Mouse (Mus musculus): Measurements from ENCODE around the gene Usp38. TPM values are rescaled to one million over a fixed set of nuclear protein-coding genes. Genes with fewer than 3 reads are reported as not detected.
A peak's percentile ranks its signal among the peaks of the same experiment; 100 is the strongest.

Usp38 gene
- total and polyA plus RNA-seq, 3 experiments, result 19.3 to 30.6 (median 20.4) TPM

GRCm38 (mm10) chr8:80961937-80962591 lies 52.7 kb downstream of the Usp38 start:
- no peak overlapping the region for H3K4me3 ChIP-seq (replicated peaks in 1 of 3; ENCODE audit: low read depth in 2 of 3, low read length in 2 of 3, poor library complexity in 1 of 3)
- no peak overlapping the region for H3K4me2 ChIP-seq (ENCODE audit: insufficient read depth, low read depth, poor library complexity, severe bottlenecking)
- dilution Hi-C loops (cut with MboI; ENCODE audit: extremely low pct_ligation_motif_present, extremely low pct_unique_long_range_greater_than_20kb, low sequenced_read_pairs) (no loop called here), in situ Hi-C loops (cut with MboI; ENCODE audit: low pct_ligation_motif_present, low pct_unique_long_range_greater_than_20kb, low sequenced_read_pairs) (no loop called here)
- no peaks in the 10 kb centered on the region for H3K9me3 ChIP-seq (replicated peaks; ENCODE audit: low read length)
- no peaks in the 10 kb centered on the region for H3K36me3 ChIP-seq (replicated peaks in 1 of 2; ENCODE audit: control insufficient read depth in 1 of 2, insufficient read depth in 1 of 2, low read length in 1 of 2)
- H3K9ac ChIP-seq (ENCODE audit: insufficient read depth, low read depth), result no peak overlapping the region
- H3K27me3 ChIP-seq (replicated peaks), result no peaks in the 10 kb centered on the region
- H3K4me1 ChIP-seq (ENCODE audit: control insufficient read depth in 1 of 2, insufficient read depth in 2 of 2), result no peaks in the 10 kb centered on the region
- H3K79me2 ChIP-seq (replicated peaks; ENCODE audit: control insufficient read depth, extremely low read depth, insufficient read depth, poor library complexity, severe bottlenecking), result no peaks in the 10 kb centered on the region
- no peak overlapping the region for H3K27ac ChIP-seq (ENCODE audit: insufficient read depth, low read depth)
- DNase-seq (ENCODE audit: extremely low read depth), result no peak
- no peak for TF ChIP-seq MAFK (IDR thresholded peaks at IDR 0.05; ENCODE audit: insufficient replicate concordance, low read length)

GRCm38 (mm10) chr8:80961070-80961609 lies 53.6 kb downstream of the Usp38 start:
- no peaks in the 10 kb centered on the region for H3K36me3 ChIP-seq (replicated peaks in 1 of 2; ENCODE audit: control insufficient read depth in 1 of 2, insufficient read depth in 1 of 2, low read length in 1 of 2)
- no peak for DNase-seq (ENCODE audit: extremely low read depth)
- no peak overlapping the region for H3K4me2 ChIP-seq (ENCODE audit: insufficient read depth, low read depth, poor library complexity, severe bottlenecking)
- no peaks in the 10 kb centered on the region for H3K27me3 ChIP-seq (replicated peaks)
- H3K4me3 ChIP-seq (replicated peaks in 1 of 3; ENCODE audit: low read depth in 2 of 3, low read length in 2 of 3, poor library complexity in 1 of 3), result no peak overlapping the region
- TF ChIP-seq POLR2A (IDR thresholded peaks at IDR 0.05; ENCODE audit: low read depth, low read length) (no peak), ZKSCAN1 (IDR thresholded peaks at IDR 0.05; ENCODE audit: borderline replicate concordance, low read depth, low read length) (peak; percentile 14; the same call in 1 of the 2 replicates)
- no peak overlapping the region for H3K9ac ChIP-seq (ENCODE audit: insufficient read depth, low read depth)
- H3K4me1 ChIP-seq (ENCODE audit: control insufficient read depth in 1 of 2, insufficient read depth in 2 of 2), result no peaks in the 10 kb centered on the region
- dilution Hi-C loops (cut with MboI; ENCODE audit: extremely low pct_ligation_motif_present, extremely low pct_unique_long_range_greater_than_20kb, low sequenced_read_pairs) (no loop called here), in situ Hi-C loops (cut with MboI; ENCODE audit: low pct_ligation_motif_present, low pct_unique_long_range_greater_than_20kb, low sequenced_read_pairs) (no loop called here)
- peaks cover 1% of the 10 kb centered on the region for H3K9me3 ChIP-seq (replicated peaks; ENCODE audit: low read length)
- H3K79me2 ChIP-seq (replicated peaks; ENCODE audit: control insufficient read depth, extremely low read depth, insufficient read depth, poor library complexity, severe bottlenecking), result no peaks in the 10 kb centered on the region
- H3K27ac ChIP-seq (ENCODE audit: insufficient read depth, low read depth), result no peak overlapping the region

- H3K27ac ChIP-seq (ENCODE audit: insufficient read depth, low read depth), result no peak overlapping the region
- H3K79me2 ChIP-seq (replicated peaks; ENCODE audit: control insufficient read depth, extremely low read depth, insufficient read depth, poor library complexity, severe bottlenecking), result no peaks in the 10 kb centered on the region
- dilution Hi-C loops (cut with MboI; ENCODE audit: extremely low pct_ligation_motif_present, extremely low pct_unique_long_range_greater_than_20kb, low sequenced_read_pairs) (no loop called here), in situ Hi-C loops (cut with MboI; ENCODE audit: low pct_ligation_motif_present, low pct_unique_long_range_greater_than_20kb, low sequenced_read_pairs) (no loop called here)
- H3K9me3 ChIP-seq (replicated peaks; ENCODE audit: low read length), result peaks cover 8% of the 10 kb centered on the region
- H3K4me3 ChIP-seq (replicated peaks in 1 of 3; ENCODE audit: low read depth in 2 of 3, low read length in 2 of 3, poor library complexity in 1 of 3), result no peak overlapping the region
- H3K9ac ChIP-seq (ENCODE audit: insufficient read depth, low read depth), result no peak overlapping the region
- no peak overlapping the region for H3K4me2 ChIP-seq (ENCODE audit: insufficient read depth, low read depth, poor library complexity, severe bottlenecking)
- no peaks in the 10 kb centered on the region for H3K4me1 ChIP-seq (ENCODE audit: control insufficient read depth in 1 of 2, insufficient read depth in 2 of 2)
- TF ChIP-seq UBTF (IDR thresholded peaks at IDR 0.05; ENCODE audit: low read depth, low read length), result no peak
- H3K27me3 ChIP-seq (replicated peaks), result no peaks in the 10 kb centered on the region
- no peak for DNase-seq (ENCODE audit: extremely low read depth)
- no peaks in the 10 kb centered on the region for H3K36me3 ChIP-seq (replicated peaks in 1 of 2; ENCODE audit: control insufficient read depth in 1 of 2, insufficient read depth in 1 of 2, low read length in 1 of 2)
Observed at GRCm38 (mm10) chr8:80959588-80960268, 55.0 kb downstream of the Usp38 start.

GRCm38 (mm10) chr8:80957776-80958175 lies 57.0 kb downstream of the Usp38 start:
- no peak for DNase-seq (ENCODE audit: extremely low read depth)
- H3K4me3 ChIP-seq (replicated peaks in 1 of 3; ENCODE audit: low read depth in 2 of 3, low read length in 2 of 3, poor library complexity in 1 of 3), result no peak overlapping the region
- H3K4me2 ChIP-seq (ENCODE audit: insufficient read depth, low read depth, poor library complexity, severe bottlenecking), result no peak overlapping the region
- no peaks in the 10 kb centered on the region for H3K27me3 ChIP-seq (replicated peaks)
- dilution Hi-C loops (cut with MboI; ENCODE audit: extremely low pct_ligation_motif_present, extremely low pct_unique_long_range_greater_than_20kb, low sequenced_read_pairs), result no loop called here
- no peaks in the 10 kb centered on the region for H3K79me2 ChIP-seq (replicated peaks; ENCODE audit: control insufficient read depth, extremely low read depth, insufficient read depth, poor library complexity, severe bottlenecking)
- no peak overlapping the region for H3K27ac ChIP-seq (ENCODE audit: insufficient read depth, low read depth)
- H3K36me3 ChIP-seq (replicated peaks in 1 of 2; ENCODE audit: control insufficient read depth in 1 of 2, insufficient read depth in 1 of 2, low read length in 1 of 2), result no peaks in the 10 kb centered on the region
- H3K4me1 ChIP-seq (ENCODE audit: control insufficient read depth in 1 of 2, insufficient read depth in 2 of 2), result no peaks in the 10 kb centered on the region
- in situ Hi-C loops (cut with MboI; ENCODE audit: low pct_ligation_motif_present, low pct_unique_long_range_greater_than_20kb, low sequenced_read_pairs), result no loop called here
- peaks cover 8% of the 10 kb centered on the region for H3K9me3 ChIP-seq (replicated peaks; ENCODE audit: low read length)
- H3K9ac ChIP-seq (ENCODE audit: insufficient read depth, low read depth), result no peak overlapping the region
- TF ChIP-seq KAT2A (IDR thresholded peaks at IDR 0.05; ENCODE audit: insufficient replicate concordance, low read length) (no peak), USF1 (IDR thresholded peaks at IDR 0.05; ENCODE audit: low read depth, low read length) (no peak), USF2 (conservative IDR thresholded peaks at IDR 0.05; ENCODE audit: low read depth, low read length) (no peak), MAFK (IDR thresholded peaks at IDR 0.05; ENCODE audit: insufficient replicate concordance, low read length) (no peak), CHD2 (IDR thresholded peaks at IDR 0.05; ENCODE audit: low read length) (no peak), ZMIZ1 (IDR thresholded peaks at IDR 0.05; ENCODE audit: low read depth, low read length) (no peak), ZC3H11A (IDR thresholded peaks at IDR 0.05; ENCODE audit: low read depth, low read length) (no peak), MAZ (IDR thresholded peaks at IDR 0.05; ENCODE audit: low read depth, low read length) (no peak), UBTF (IDR thresholded peaks at IDR 0.05; ENCODE audit: low read depth, low read length) (no peak), POLR2AphosphoS2 (IDR thresholded peaks at IDR 0.05; ENCODE audit: low read depth, low read length) (no peak), MAX (IDR thresholded peaks at IDR 0.05; ENCODE audit: low read length) (no peak), E2F4 (IDR thresholded peaks at IDR 0.05; ENCODE audit: insufficient replicate concordance, low read depth, low read length) (no peak), CTCF (conservative IDR thresholded peaks at IDR 0.05 in 1 of 2, IDR thresholded peaks at IDR 0.05 in 1 of 2; ENCODE audit: low read depth in 2 of 2, low read length in 2 of 2) (no peak), MEF2A (IDR thresholded peaks at IDR 0.05; ENCODE audit: borderline replicate concordance, low read depth, low read length) (no peak), TCF12 (IDR thresholded peaks at IDR 0.05; ENCODE audit: low read depth, low read length) (no peak)
